Mouse (Mus musculus) neural tube, embryonic 15.5 days (tissue): ENCODE results near the gene Trim50. TPM values are rescaled to one million over a fixed set of nuclear protein-coding genes. Genes with fewer than 3 reads are reported as not detected.
A peak's percentile ranks its signal among the peaks of the same experiment; 100 is the strongest.
"Not testable (repeated sequence)": the region's sequence is repeated elsewhere in the genome, so short reads cannot be mapped to it uniquely, and the experiment has no call there.

ENCODE experiments used
- ATAC-seq: fragments of 200-750 bp; cut with Nextera tagmentation; 2 replicates; pipeline ENCODE4 v1.8.0; 2017; ENCODE audit warnings: mild to moderate bottlenecking, moderate TSS enrichment, moderate library complexity; ENCODE audit not compliant: low FRiP score
- H3K27ac ChIP-seq: fragments of 300-500 bp; sonication (generic); replicated peaks from 2 replicates; pipeline ENCODE4 v1.5.1; 2015; ENCODE audit warnings: mild to moderate bottlenecking, inconsistent platforms
- H3K27me3 ChIP-seq: fragments of 300-500 bp; sonication (generic); replicated peaks from 2 replicates; pipeline ENCODE4 v1.6.1; 2015; ENCODE audit warnings: inconsistent platforms
- H3K36me3 ChIP-seq: fragments of 300-500 bp; sonication (generic); 2 replicates; pipeline ENCODE4 v1.6.1; 2015; ENCODE audit warnings: inconsistent platforms
- H3K4me1 ChIP-seq: fragments of 300-500 bp; sonication (generic); 2 replicates; pipeline ENCODE4 v1.6.1; 2015; ENCODE audit warnings: inconsistent platforms
- H3K4me2 ChIP-seq: fragments of 300-500 bp; sonication (generic); 2 replicates; pipeline ENCODE4 v1.6.1; 2015; ENCODE audit warnings: inconsistent platforms, mild to moderate bottlenecking, moderate library complexity
- H3K4me3 ChIP-seq: fragments of 300-500 bp; sonication (generic); replicated peaks from 2 replicates; pipeline ENCODE4 v1.5.1; 2015; ENCODE audit warnings: mild to moderate bottlenecking, inconsistent platforms
- H3K9ac ChIP-seq: fragments of 300-500 bp; sonication (generic); replicated peaks from 2 replicates; pipeline ENCODE4 v1.6.1; 2015; ENCODE audit warnings: mild to moderate bottlenecking, inconsistent platforms
- H3K9me3 ChIP-seq: fragments of 300-500 bp; sonication (generic); replicated peaks from 2 replicates; pipeline ENCODE4 v1.6.1; 2016; ENCODE audit warnings: inconsistent platforms
- WGBS: fragments of 180-500 bp; shearing (Covaris S2); methylation state at CpG from one replicate; pipeline ENCODE4 v1.1.7; 2015; ENCODE audit warnings: mixed read lengths; 5-methylcytosine and 5-hydroxymethylcytosine counted together
- polyA plus RNA-seq: library from polyadenylated mRNA; unstranded; fragments of >200 nt; fragmentation: Nextera tagmentation; extraction: Ambion mirVana; gene quantifications from 2 replicates; pipeline ENCODE4 v1.2.1, GENCODE M21; 2015

Trim50 gene
- polyA plus RNA-seq, 1 experiment from 2014 or later, result not detected

- Histone ChIP-seq H3K27ac (no peak overlapping the region), H3K4me1 (no peaks in the 10 kb centered on the region), H3K9me3 (no peaks in the 10 kb centered on the region), H3K9ac (no peak overlapping the region), H3K27me3 (0 out of 2 replicates have a peak, but pooled peaks cover 3% of the 10 kb centered on the region), H3K4me3 (no peak overlapping the region), H3K4me2 (no peak overlapping the region), H3K36me3 (no peaks in the 10 kb centered on the region)
- WGBS, result 78% methylated on average over 4 of the region's 4 CpGs
- no peak for ATAC-seq
These were observed 5.5 kb upstream of the Trim50 start for GRCm38 (mm10) chr5:135347511-135348011.

DNA sequence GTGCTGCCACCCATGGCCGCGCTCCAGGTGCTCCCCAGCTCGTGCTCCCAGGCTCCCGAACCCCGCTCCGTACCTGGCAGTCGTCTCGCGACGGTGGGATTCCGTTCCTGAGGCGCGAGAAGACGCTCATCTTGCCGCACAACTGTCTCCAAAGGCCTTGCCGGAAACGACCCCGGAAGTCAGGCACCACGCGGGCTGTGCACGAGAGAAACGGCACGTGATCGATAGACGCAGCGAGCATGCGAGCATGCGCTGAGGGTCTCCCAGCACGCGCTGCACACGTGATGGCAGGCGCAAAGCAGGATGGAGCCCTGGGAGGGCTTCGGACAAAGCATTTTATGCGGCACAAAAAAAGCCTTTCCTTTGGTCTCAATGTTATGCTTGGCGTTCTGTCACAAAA is 3.2 kb upstream of the Trim50 start, which contains the start of gene Fkbp6:
Gene Fkbp6, minus strand, starts transcription at position 183 of the 400 bp plus-strand sequence.
- 90% methylated on average over 35 of the region's 35 CpGs for WGBS
- no peak for ATAC-seq

GRCm38 (mm10) chr5:135351606-135352005 is 1.5 kb upstream of the Trim50 start:
- H3K27ac ChIP-seq, result no peak overlapping the region
- no peaks in the 10 kb centered on the region for H3K4me1 ChIP-seq
- H3K36me3 ChIP-seq, result no peaks in the 10 kb centered on the region
- peaks cover 18% of the 10 kb centered on the region for H3K27me3 ChIP-seq
- no peak for ATAC-seq
- WGBS, result 90% methylated on average over 13 of the region's 13 CpGs
- no peak overlapping the region for H3K4me2 ChIP-seq
- H3K9ac ChIP-seq, result no peak overlapping the region
- no peak overlapping the region for H3K4me3 ChIP-seq
- no peaks in the 10 kb centered on the region for H3K9me3 ChIP-seq

More for the DNA sequence above, 3.2 kb upstream of the Trim50 start, which contains the start of gene Fkbp6:
- Histone ChIP-seq H3K27me3 (peaks cover 14% of the 10 kb centered on the region), H3K9me3 (no peaks in the 10 kb centered on the region), H3K4me1 (no peaks in the 10 kb centered on the region), H3K27ac (no peak within 1 kb of the TSS), H3K4me3 (no peak within 1 kb of the TSS), H3K36me3 (no peaks in the 10 kb centered on the region), H3K9ac (no peak within 1 kb of the TSS), H3K4me2 (no peak within 1 kb of the TSS)

GRCm38 (mm10) chr5:135353564-135353963 is 469 bp downstream of the Trim50 start:
- no peaks in the 10 kb centered on the region for H3K4me1 ChIP-seq
- 18% methylated on average over 20 of the region's 20 CpGs for WGBS
- ATAC-seq, result no peak

DNA sequence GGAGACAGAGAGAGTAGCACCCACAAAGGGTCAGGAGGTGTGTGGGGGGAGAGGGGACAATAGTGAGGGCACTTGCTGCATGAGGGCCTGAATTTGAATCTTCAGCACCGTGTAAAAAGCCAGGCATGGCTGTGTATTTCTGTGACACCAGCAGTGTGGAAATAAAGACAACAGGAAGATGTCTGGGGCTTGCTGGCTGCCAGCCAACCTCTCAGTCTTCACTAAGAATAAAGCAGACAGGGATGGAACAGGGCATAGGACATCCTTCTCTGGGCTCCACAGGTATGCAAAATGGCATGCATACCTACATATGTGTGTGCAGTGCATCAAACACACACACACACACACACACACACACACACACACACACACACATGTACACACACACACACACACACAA is 3.0 kb downstream of the Trim50 start:
- no peak overlapping the region for H3K27ac ChIP-seq
- peaks cover 4% of the 10 kb centered on the region for H3K9me3 ChIP-seq
- H3K36me3 ChIP-seq, result no peaks in the 10 kb centered on the region
- no peak for ATAC-seq
- H3K4me2 ChIP-seq, result no peak overlapping the region
- 55% methylated on average over 1 of the region's 1 CpGs for WGBS
- H3K9ac ChIP-seq, result no peak overlapping the region
- H3K27me3 ChIP-seq, result peaks cover 18% of the 10 kb centered on the region
- H3K4me3 ChIP-seq, result no peak overlapping the region
- no peaks in the 10 kb centered on the region for H3K4me1 ChIP-seq

More at GRCm38 (mm10) chr5:135353564-135353963, 469 bp downstream of the Trim50 start:
- Histone ChIP-seq H3K36me3 (no peaks in the 10 kb centered on the region), H3K27ac (no peak overlapping the region), H3K9ac (no peak overlapping the region), H3K27me3 (peaks cover 18% of the 10 kb centered on the region), H3K4me3 (no peak overlapping the region), H3K4me2 (no peak overlapping the region), H3K9me3 (peaks cover 4% of the 10 kb centered on the region)

DNA sequence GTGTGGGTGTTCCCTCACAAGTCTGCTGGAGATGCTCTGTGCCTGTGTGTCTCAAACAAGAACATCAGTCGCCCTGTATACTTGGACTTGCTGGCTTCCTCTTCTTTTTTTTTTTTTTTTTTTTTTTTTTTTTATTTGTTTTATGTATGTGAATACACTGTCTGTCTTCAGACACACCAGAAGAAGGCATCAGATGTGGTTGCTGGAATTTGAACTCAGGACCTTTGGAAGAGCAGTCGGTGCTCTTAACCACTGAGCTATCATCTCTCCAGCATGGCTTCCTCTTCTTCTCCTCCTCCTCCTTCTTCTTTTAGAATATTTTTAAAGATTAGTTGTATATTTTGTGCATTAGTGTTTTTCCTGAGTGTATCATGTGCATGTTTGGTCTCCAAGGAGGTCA is 4.5 kb downstream of the Trim50 start:
- Histone ChIP-seq H3K4me2 (no peak overlapping the region), H3K4me1 (no peaks in the 10 kb centered on the region), H3K4me3 (no peak overlapping the region), H3K27me3 (peaks cover 16% of the 10 kb centered on the region), H3K36me3 (no peaks in the 10 kb centered on the region), H3K9me3 (peaks cover 4% of the 10 kb centered on the region), H3K27ac (no peak overlapping the region), H3K9ac (no peak overlapping the region)
- WGBS, result 95% methylated on average over 2 of the region's 2 CpGs
- ATAC-seq, result no peak

GRCm38 (mm10) chr5:135359772-135360171 is 6.7 kb downstream of the Trim50 start:
- WGBS, result 96% methylated on average over 2 of the region's 2 CpGs
- no peak overlapping the region for H3K9ac ChIP-seq
- H3K4me1 ChIP-seq, result 0 out of 2 replicates have a peak, but pooled peaks cover 3% of the 10 kb centered on the region

GRCm38 (mm10) chr5:135362572-135362971 is 9.5 kb downstream of the Trim50 start:
- H3K9ac ChIP-seq, result no peak overlapping the region
- peaks cover 2% of the 10 kb centered on the region for H3K9me3 ChIP-seq
- no peaks in the 10 kb centered on the region for H3K36me3 ChIP-seq
- no peak overlapping the region for H3K4me2 ChIP-seq
- ATAC-seq, result no peak
- 92% methylated on average over 3 of the region's 3 CpGs for WGBS
- no peak overlapping the region for H3K27ac ChIP-seq
- 0 out of 2 replicates have a peak, but pooled peaks cover 3% of the 10 kb centered on the region for H3K4me1 ChIP-seq
- H3K4me3 ChIP-seq, result no peak overlapping the region
- H3K27me3 ChIP-seq, result no peaks in the 10 kb centered on the region

More at GRCm38 (mm10) chr5:135359772-135360171, 6.7 kb downstream of the Trim50 start:
- Histone ChIP-seq H3K4me2 (no peak overlapping the region), H3K27me3 (0 out of 2 replicates have a peak, but pooled peaks cover 5% of the 10 kb centered on the region), H3K27ac (no peak overlapping the region), H3K4me3 (no peak overlapping the region), H3K9me3 (peaks cover 4% of the 10 kb centered on the region), H3K36me3 (no peaks in the 10 kb centered on the region)
- ATAC-seq, result no peak

DNA sequence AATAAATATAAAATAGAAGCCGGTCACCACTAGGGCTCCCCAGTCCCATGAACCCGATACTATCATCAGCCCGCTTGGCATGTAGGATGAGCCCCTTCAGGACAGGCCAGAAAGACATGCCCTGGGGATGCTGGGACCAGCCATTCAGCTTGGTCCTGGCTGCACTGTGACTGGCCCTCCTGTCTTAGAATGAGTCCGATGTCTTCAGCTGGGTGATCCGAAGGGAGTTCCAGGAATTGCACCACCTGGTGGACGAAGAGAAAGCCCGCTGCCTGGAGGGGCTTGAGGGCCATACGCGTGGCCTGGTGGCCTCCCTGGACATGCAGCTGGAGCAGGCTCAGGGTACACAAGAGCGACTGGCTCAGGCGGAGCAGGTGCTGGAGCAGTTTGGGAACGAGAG is 10.4 kb downstream of the Trim50 start:
- Histone ChIP-seq H3K36me3 (no peaks in the 10 kb centered on the region), H3K4me1 (0 out of 2 replicates have a peak, but pooled peaks cover 3% of the 10 kb centered on the region), H3K27ac (no peak overlapping the region), H3K4me2 (no peak overlapping the region), H3K9me3 (no peaks in the 10 kb centered on the region), H3K27me3 (no peaks in the 10 kb centered on the region), H3K4me3 (no peak overlapping the region), H3K9ac (no peak overlapping the region)
- ATAC-seq, result no peak
- WGBS, result 34% methylated on average over 12 of the region's 12 CpGs

GRCm38 (mm10) chr5:135367841-135368240 is 14.7 kb downstream of the Trim50 start:
- Histone ChIP-seq H3K4me1 (peaks cover 22% of the 10 kb centered on the region), H3K27ac (no peak overlapping the region), H3K9ac (no peak overlapping the region), H3K4me3 (no peak overlapping the region), H3K4me2 (no peak overlapping the region), H3K27me3 (no peaks in the 10 kb centered on the region), H3K9me3 (no peaks in the 10 kb centered on the region), H3K36me3 (peaks cover 11% of the 10 kb centered on the region)
- no peak for ATAC-seq
- WGBS, result 62% methylated on average over 6 of the region's 6 CpGs

GRCm38 (mm10) chr5:135368312-135368711 is 15.2 kb downstream of the Trim50 start:
- Histone ChIP-seq H3K27ac (no peak overlapping the region), H3K9me3 (no peaks in the 10 kb centered on the region), H3K4me2 (no peak overlapping the region), H3K9ac (no peak overlapping the region), H3K4me1 (peaks cover 22% of the 10 kb centered on the region), H3K27me3 (no peaks in the 10 kb centered on the region), H3K4me3 (no peak overlapping the region), H3K36me3 (peaks cover 14% of the 10 kb centered on the region)
- no peak for ATAC-seq
- 88% methylated on average over 6 of the region's 6 CpGs for WGBS

DNA sequence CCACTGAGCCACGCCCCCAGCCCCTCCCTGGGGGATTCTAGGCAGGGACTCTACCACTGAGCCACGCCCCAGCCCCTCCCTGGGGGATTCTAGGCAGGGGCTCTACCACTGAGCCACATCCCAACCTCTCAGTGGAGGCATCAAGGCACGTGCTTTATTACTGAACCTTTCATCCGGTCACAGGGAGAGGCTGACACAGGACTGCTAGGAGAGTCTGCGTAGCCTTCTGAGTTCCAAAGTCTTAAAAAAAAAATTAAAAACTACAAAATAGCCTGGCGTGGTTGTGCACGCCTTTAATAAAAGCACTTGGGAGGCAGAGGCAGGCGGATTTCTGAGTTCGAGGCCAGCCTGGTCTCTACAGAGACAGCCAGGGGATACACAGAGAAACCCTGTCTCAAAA is 16.1 kb downstream of the Trim50 start:
- peak overlapping the region; percentile 84 for H3K9ac ChIP-seq
- peak overlapping the region; percentile 82; the same call in 1 of the 2 replicates for H3K27ac ChIP-seq
- H3K4me1 ChIP-seq, result peaks cover 19% of the 10 kb centered on the region
- peak overlapping the region; percentile 76 for H3K4me2 ChIP-seq
- not testable (repeated sequence) for ATAC-seq, H3K9me3 ChIP-seq, H3K27me3 ChIP-seq
- peak overlapping the region; percentile 94 for H3K4me3 ChIP-seq
- 62% methylated on average over 9 of the region's 9 CpGs for WGBS
- H3K36me3 ChIP-seq, result peaks cover 23% of the 10 kb centered on the region
